Mouse (Mus musculus): ENCODE data around the gene Yap1.

Yap1 gene

DNA sequence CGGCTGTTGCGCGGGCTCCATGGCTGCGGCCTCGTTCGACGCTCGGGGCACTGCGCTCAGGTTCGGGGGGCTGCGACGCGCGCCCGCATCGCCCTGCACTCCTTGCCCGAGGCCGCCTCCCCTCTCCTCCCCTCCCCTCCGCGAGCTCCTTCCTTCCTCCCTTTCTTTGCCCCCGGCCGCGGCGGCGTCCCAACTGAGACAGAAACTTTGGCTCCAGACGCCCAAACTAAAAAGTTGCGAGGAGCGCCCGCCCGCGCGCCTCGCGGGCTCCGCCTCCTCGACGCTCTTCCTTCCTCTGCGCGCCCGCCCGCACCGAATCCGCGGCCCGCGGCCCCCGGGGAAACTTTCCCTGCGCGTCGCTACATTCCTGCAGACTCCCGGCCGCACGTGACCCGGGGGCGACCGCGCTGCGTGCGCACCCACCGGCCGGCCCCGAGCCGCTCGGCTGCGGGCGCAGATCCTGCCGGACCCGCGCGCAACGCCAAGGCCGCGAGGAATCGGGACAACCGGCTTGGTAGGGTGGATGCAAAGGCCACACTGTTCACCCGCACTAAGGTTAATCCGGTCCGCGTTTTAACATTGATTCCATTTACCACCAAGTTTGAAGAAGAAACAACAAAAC lies at the start of gene Yap1:
Gene Yap1, minus strand, starts transcription at position 227 of the 622 bp plus-strand sequence.
- peak; percentile 65 to 69 for DNase-seq (ENCODE audit: low spot score in 2 of 2)

GRCm38 (mm10) chr9:8043044-8043387 lies 38.6 kb upstream of the Yap1 start:
- DNase-seq (ENCODE audit: low spot score in 2 of 2): no peak

DNA sequence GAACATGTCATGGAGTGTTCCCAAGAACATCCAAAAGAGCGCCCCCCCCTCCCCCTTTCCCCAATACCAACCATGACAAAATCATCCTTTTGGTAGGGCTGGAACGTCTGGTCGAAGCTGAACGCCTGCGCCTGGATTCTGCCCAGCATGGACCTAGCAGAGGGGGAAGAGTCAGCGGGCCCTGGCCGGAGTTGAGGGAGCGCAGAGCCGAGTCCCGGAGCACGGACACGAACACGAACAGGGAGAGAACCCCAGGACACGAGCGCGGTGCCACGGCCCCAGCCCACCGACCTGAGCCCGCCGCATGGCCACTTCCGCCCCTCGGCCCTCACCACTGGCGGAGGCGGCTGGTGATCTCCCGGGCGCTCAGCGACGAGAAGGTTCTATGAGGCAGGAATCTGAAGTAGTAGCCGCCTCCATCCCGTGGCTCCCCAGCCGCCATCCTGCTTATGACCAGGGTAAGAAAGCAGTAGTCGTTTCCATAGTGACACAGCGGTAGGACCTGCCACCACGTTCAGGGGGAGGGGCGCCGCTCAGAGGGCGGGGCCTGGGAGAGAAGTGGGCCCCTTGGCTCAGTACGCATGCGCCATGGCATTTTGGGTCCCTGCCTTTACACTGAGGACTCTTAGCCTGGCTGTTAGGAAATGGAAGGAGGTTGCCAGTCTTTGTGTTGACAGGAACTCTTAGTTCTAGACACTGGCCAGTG lies 38.1 kb upstream of the Yap1 start, which contains the start of gene Cfap300:
Gene Cfap300, minus strand, starts transcription at position 486 of the 706 bp plus-strand sequence.
- DNase-seq (ENCODE audit: low spot score in 2 of 2): peak; percentile 94

DNA sequence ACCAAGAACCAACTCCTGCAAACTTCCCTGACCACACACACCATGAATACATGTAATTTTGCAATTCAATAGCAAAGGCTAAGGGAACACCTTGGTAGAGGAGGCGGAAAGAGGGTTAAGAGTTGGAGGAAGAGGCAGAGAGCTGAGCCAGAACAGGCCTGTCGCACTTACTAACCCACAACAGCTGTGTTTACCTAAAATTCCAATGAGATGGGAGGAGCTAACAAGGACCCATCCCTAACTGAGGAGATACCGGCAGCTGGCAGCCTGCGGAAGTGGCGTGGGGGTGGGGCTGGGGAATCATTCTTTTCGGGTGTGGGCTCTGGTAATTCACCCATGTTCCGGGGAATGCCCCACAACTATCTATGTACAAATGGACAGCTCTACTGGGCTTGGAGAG lies 31.1 kb upstream of the Yap1 start:
- DNase-seq (ENCODE audit: low spot score in 2 of 2): no peak

- DNase-seq (ENCODE audit: low spot score in 2 of 2): no peak
These were observed 30.7 kb upstream of the Yap1 start for GRCm38 (mm10) chr9:8035091-8035490.

DNA sequence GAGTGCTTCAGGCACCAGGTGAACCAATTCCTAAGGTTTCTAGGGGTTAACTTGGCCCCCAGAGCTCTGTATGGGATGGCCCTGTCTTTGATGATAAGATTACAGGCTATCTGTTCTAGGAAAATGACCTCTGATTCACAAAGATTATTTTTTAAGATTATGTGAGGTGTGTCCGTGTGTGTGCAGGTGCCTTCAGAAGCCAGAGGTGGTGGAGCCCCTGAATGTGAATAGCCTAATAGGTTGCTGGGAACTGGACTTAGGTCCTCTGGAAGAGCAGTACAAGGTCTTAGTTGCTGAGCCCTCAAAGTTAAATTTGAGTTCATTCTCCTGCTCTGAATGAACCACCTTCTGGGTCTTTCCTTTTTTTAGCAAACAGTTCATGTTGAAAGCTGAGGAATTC lies 29.7 kb upstream of the Yap1 start:
- DNase-seq (ENCODE audit: low spot score in 2 of 2): no peak

DNA sequence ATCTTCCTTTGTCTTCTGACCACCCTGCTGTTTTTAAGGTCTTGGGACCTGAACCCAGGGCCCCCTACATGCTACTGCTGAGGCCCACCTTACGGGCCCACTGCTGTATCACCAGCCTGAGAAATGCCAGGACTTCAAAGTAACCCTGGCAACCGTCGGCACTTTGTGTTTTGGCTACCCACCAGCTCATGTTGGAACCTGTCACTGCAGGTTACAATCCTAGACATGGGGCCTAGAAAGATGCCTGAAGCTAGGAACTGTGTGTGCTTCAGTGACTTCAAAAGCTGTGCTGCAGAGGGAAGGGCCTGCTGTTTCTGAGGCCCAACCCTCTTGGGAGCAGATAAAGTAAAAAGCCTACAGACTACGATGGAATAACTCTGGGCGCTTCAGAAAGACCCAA lies 28.5 kb upstream of the Yap1 start:
- DNase-seq (ENCODE audit: low spot score in 2 of 2): no peak

GRCm38 (mm10) chr9:8018609-8019008 lies 14.2 kb upstream of the Yap1 start:
- DNase-seq (ENCODE audit: low spot score in 2 of 2): no peak

DNA sequence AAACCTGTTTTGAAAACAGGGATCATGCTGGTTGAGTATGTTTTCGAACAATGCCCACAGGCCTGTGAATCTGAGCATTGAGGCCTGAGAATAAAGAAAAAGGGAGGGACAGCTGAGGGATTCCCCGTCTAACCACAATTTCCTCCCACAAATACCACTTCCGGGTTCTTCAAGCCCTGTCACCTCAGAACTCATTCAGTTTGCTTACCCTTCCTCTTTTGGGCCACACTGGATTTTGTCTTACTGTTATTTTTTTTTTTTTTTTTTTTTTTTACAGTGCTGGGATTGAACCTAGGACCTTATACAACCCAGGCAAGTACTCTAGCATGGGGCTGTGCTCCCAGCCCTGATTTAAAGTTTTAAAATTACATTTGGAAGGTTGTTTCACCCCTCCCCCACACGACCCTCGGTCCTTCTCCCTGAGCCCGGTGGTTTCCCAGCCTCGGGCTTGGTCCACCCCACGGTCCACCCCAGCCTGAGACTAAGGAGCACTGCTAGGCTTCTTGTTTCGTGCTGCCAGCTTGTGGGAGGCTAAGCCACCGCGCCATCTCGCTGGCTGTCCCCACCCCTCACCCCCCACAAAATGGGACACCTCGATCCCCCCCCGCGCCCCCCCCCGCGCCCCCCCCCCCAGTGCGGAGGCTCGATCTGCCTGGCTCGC lies 13.0 kb upstream of the Yap1 start:
- DNase-seq (ENCODE audit: low spot score in 2 of 2): no peak

GRCm38 (mm10) chr9:8003301-8004271 lies 810 bp downstream of the Yap1 start:
- DNase-seq (ENCODE audit: low spot score in 2 of 2): peak in 1 of 2 experiments; percentile 10

GRCm38 (mm10) chr9:8002806-8003205 lies 1.6 kb downstream of the Yap1 start:
- no peak for DNase-seq (ENCODE audit: low spot score in 2 of 2)

GRCm38 (mm10) chr9:8001352-8001751 lies 3.0 kb downstream of the Yap1 start:
- DNase-seq (ENCODE audit: low spot score in 2 of 2): no peak

- DNase-seq (ENCODE audit: low spot score in 2 of 2): no peak
These were observed 10.1 kb downstream of the Yap1 start for GRCm38 (mm10) chr9:7994275-7994674.

DNA sequence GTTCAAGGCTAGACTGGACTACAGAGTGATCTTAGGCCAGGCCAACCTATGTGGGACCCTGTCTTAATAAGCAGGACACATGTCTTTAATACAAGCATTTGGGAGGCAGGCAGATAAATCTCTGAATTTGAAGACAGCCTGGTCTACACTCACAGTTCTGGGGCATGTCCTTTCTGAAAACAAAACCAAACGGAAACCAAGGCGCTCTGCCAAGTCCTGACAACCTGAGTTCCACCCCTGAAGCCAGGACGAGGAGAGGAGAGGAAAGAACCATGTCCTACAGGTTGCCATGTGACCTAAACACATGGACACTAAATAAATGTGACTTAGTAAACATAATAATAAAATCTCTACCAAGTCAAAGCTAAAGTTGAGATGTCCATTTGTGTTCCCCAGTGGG lies 11.7 kb downstream of the Yap1 start:
- no peak for DNase-seq (ENCODE audit: low spot score in 2 of 2)

GRCm38 (mm10) chr9:7990897-7991296 lies 13.5 kb downstream of the Yap1 start:
- DNase-seq (ENCODE audit: low spot score in 2 of 2): no peak

DNA sequence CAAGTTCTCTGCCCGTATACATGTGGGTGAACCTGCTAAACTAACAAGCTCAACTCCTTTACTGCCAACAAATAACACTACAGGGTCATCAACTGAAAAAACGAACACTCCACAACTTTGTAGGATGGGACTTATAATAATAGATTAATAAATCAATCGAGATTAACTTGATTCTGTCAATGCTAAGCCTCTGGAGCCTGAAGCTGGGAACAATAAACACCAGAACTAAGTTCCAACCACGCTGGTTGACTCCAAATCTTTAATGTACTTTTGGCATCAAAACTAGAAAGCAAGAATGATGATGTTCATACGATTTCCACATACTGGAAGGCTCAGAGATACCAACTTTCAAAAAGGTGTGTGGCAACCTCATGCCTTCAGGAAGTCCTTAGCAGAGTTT lies 17.3 kb downstream of the Yap1 start:
- no peak for DNase-seq (ENCODE audit: low spot score in 2 of 2)

GRCm38 (mm10) chr9:7984287-7984686 lies 20.1 kb downstream of the Yap1 start:
- DNase-seq (ENCODE audit: low spot score in 2 of 2): no peak

DNA sequence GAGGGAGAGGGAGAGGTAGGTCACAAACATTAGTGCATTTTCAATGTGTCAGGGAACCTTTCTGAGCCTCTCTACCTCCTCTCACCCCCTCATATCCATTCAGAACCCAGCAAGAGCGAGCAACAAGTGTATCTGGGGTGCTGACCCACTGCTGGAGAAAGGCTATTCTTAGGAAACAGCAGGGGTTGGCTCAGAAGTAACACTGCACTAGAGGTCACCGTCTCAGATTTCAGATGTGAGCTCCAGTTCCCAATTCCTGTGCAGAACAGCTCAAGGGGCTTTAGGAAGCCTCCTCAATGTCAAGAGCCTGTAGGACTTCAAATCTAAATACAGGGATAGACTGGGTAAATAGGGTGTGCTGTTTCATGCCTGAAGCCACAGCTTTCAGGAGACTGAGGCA lies 20.7 kb downstream of the Yap1 start:
- DNase-seq (ENCODE audit: low spot score in 2 of 2): no peak

DNA sequence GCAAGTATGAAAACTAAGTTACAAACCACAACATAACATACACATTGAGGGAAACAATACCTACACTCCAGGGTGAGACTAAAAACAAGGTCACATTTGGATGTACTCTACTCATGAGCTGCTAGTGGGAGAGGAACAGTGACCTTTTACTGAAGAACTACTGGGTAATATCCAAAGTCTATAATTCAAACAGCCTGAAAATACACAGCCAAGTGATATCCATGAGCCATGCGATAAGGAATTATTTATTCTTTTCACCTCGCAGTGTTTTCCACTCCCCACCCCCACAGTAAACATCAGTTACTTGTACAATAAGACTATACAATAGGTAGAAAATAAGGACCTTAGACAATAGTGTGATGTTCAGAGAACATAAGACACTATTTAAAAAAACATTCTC lies 24.2 kb downstream of the Yap1 start:
- DNase-seq (ENCODE audit: low spot score in 2 of 2): no peak

- no peak for DNase-seq (ENCODE audit: low spot score in 2 of 2)
These were observed 25.1 kb downstream of the Yap1 start for GRCm38 (mm10) chr9:7979153-7979916.

DNA sequence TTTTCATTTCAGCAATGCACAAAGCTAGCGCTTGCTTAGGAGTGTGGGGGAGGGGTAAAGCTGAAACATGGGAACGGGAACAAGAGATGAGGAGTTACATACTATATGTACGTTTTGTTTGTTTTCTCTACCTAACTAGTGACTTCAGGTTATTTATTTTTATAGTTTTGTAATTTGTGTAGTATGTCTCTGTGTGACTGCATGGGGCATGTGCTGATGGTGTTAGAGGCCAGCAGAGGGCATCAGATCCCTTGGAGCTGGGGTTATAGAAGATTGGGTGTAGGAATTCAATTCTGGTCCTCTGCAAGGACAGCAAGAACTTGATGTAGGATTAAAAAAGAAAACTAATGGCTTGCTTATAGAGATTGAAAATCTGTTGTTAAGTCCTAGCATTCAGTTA lies 25.9 kb downstream of the Yap1 start:
- DNase-seq (ENCODE audit: low spot score in 2 of 2): no peak

All from frontal cortex, postnatal 14 days (tissue).